Mouse (Mus musculus): ENCODE measurements around the gene Cacnb2. TPM values are rescaled to one million over a fixed set of nuclear protein-coding genes. Genes with fewer than 3 reads are reported as not detected.

Gene Cacnb2
- polyA plus RNA-seq, 3 experiments from 2014 or later: 0.36 to 0.41 TPM; not detected in 1

DNA sequence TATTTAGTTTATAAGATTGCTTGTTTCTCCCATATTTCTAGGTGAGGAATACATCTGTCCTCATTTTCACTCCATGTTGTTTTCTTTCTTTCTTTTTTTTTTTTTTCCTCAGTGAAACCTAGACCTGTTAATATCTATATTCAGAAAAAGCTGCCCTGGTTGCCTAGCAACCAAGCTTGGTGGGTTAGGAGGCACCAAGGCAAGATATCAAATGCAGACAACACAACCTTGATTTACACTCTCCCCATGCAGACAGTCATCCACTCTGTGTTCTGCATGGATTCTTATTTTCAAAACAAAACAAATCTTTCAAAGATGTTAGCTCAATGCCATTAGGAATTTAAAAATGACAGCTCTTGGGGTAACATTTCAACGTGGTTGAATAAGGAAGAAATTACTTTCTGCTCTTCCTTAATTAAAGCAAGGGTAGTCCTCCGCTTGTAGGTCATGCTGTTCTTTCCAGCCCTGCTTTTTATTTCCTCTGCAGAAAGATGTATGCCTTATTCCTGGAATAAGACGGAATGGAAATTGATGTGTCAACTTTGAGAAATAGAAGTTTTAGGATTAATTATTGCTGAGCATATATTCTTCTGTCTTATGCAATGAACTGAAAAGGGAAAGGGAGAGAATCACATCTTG lies 172.1 kb downstream of the Cacnb2 start:
- ATAC-seq: no peak

DNA sequence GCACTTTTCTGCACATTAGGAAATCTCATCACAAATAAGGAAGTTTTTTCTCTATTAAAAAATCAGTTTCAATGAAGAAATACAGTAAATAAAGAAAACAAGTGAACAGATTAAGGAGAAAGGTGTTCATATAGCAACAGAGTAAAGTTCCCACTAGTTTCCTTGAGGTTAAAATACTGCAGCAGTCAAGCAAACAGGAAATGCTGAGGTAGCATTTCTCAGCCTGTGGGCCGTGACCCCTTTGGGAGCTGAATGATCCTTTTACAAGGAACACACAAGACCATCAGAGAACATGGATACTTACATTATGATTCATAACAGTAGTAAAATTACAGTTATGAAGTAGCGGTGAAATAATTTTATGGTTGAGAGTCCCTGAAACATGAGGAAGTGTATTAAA lies 185.1 kb downstream of the Cacnb2 start:
- ATAC-seq: no peak

DNA sequence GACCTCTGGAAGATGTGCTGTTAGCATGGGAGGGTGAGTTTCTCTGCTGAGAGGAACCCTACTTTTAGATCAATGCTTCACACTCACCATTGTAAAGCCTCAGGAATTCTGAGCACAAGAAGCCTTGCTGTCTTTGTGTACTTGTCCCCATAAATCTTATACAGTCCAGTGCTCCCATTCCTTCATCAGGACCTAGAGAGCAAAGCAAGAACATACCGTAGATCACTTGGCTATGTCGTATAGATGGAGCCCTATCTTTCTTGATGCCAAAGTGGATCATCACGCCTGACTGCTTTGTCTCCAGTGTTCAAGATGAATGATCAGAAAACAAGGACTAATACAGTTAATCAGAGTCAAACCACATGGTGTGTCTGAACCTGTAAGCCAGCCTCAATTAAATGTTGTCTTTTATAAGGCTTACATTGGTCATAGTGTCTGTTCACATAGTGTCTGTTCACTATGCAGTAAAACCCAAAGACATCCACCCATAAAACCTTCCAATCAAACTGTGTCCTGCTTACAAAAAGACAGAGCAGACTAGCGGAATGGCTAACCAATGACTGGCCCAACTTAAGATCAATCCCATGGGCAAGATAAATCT lies 198.7 kb downstream of the Cacnb2 start:
- no peak for ATAC-seq

DNA sequence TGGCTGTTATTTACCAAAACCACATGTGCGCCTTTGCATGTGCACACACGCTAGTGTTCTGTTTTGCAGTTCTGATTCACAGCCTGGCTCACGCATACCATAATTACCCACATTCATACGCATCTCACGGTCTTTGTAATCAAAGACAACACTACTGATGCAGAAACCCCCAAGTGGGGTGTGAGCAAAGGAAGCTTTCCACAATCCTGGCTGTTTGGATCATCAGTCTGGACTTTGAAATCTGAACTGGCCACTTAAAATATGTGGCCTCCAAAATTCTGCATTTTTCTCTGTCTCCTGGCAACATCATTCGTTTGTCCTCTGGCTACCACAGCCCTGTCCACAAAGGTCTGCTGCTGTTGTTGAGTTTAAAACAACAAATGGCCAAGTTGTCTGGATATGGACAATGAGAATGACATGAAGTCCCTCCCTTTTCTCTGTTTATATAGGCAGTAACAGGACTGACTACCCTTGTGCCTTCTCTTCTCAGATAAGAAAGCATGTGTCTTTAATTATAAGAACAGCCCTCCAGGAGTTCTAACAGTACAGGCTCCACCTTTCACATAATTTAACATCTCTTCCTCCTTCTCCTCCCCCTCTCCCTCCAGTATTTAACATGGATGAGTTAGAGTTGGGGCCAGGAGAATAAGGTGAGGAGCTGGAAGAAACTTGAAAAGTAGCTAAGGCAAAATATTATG lies 204.9 kb downstream of the Cacnb2 start:
- no peak for ATAC-seq

DNA sequence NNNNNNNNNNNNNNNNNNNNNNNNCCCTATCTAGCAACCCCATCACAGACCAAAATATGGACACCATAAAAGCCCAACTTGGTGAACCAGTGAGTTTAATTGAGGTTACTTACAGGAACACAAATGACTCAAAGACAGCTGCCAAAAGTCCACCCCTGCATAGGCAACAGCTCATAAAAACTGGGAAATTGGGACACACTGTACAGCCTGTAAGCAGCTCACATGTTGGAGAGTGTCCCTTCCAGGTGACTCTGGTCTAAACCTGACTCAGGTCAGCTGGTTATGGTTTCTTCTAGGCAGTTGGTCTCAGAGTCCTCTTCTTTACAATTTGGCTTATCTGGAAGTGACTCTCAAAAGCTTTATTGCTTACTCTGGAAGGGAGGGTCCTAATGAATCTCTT lies 212.1 kb downstream of the Cacnb2 start:
- no peak for ATAC-seq

DNA sequence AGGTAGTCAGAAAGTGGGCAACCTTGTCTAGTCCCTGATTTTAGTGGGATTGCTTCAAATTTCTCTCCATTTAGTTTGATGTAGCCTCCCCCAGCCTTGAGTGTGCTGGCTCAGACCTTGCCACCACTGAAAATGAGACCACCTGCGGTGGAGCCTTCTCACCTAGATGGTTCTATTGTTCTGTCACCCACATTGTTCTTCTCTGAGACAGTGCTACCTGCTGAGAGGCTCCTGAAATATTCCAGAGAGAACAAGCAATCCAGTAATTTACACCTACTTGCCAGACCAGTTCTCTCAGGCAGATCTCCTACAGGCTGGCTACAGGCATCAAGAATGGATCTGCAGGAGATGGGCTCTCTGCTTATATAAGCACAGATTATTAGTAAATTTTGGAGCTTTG lies 215.8 kb downstream of the Cacnb2 start:
- no peak for ATAC-seq

DNA sequence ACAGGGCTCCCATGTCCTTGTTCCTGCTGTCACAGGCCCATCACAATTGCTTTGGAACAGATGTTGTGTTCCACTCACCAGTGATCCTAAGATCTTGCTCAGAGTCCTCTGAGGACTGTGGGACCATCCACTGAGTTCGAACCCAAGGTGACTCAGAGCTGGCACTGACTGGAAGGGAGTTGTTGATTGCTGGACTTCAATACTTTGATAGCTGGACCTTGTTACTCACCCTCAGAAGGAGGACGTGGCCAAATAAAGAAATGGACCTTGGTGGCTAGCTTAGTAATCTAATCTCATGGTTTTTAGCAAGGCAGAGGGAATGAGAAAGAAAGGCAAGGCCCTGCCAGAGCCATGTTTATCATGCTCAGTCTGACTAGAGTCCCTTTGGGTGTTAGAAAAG lies 218.1 kb downstream of the Cacnb2 start:
- no peak for ATAC-seq

DNA sequence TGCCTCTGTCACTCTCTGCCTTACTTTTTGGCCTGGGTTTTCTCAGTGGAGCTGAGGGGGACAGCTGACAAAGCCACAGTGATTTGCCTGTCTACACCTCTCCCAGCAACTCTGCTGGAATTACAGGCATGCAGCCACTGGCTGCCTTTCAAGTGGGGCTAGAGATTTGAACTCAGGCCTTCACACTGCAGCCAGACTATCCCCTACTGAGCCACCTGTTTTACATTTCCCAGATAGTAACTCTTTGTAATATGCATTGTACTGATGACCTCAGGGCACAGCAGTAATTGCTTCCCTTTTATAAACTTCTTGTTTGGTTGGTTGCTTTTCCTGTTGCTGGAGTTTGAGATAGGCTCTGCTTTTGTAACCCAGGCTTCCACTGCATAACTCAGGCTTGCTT lies 220.2 kb downstream of the Cacnb2 start:
- no peak for ATAC-seq

DNA sequence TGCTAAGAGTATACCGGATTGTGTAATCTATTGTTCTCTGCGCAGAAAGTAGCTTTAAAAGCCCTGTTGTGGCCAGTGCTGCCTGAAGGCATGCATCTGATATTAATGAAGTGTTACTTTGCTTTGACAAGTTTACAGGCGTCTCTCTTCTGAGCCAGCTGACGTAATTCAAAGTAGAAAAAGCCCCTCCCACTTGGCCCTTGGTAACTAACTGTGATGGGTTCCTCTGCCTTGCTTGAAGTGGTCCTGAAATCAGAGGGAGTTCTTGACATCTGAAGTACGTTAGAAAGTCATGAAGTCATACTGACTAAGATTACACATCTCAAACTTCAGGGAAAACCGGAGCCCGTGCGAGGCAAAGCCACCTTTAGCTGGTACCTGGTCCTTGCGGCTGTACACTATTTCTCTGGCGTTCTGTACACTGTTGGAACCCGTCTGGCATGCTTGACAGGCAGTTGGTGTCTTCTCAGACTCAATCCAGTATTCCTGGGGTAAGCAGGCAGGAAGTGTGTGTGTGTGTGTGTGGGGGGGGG lies 221.0 kb downstream of the Cacnb2 start:
- no peak for ATAC-seq

DNA sequence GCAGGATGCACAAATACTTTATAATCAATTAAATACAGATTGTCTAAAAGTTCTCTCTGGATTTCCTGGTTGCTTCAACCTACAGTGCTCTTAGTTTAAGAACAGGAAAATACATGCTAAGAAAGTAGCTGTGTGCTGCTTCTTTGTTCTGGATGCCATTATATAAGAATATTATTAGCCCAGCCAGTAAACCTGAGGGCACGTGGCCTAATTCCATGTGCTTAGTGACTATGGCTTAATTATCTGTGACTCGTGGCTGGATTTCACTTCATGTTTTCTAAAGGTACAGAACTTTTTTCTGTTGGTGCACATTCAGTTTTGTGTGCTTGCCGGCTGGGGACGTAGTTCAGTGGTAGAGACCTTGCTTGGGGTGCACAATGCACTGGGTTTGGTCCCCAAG lies 222.3 kb downstream of the Cacnb2 start:
- no peak for ATAC-seq

DNA sequence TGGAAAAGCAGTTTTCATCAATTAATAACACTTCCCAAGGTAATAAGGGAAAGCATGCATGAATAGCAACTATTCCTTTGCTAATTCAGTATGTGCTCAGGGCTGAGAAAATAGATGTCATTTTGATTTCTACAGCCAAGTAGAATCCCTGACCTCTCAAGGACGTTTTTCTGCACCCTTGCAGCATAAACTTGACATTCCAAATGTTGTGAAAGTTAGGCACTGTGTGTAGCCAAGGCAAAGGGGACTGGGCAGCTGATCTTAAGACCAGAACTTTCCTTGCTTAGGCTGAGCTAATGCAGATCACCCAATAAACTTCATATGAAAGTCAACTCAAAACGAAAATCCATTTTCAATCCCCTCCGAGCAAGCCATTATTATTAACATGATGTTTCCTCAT lies 226.6 kb downstream of the Cacnb2 start:
- no peak for ATAC-seq

DNA sequence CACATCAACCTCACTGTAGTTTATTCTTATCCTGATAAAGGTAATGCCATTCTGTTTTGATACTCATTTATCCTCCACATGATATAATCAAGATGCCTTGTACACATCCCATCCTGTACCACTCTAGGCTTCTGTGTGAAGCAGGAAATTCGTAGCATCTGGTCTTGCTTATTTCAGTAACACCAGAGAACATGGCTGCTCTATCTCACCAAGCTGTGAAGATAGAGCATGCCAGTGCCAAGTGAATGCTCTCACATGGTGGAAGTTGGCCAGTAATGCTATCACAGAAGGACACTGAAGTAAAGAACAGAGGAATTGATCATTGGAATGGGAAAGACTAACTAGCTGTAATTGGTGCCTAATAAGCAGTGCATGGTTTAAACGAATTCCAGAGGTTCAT lies 228.4 kb downstream of the Cacnb2 start:
- no peak for ATAC-seq

DNA sequence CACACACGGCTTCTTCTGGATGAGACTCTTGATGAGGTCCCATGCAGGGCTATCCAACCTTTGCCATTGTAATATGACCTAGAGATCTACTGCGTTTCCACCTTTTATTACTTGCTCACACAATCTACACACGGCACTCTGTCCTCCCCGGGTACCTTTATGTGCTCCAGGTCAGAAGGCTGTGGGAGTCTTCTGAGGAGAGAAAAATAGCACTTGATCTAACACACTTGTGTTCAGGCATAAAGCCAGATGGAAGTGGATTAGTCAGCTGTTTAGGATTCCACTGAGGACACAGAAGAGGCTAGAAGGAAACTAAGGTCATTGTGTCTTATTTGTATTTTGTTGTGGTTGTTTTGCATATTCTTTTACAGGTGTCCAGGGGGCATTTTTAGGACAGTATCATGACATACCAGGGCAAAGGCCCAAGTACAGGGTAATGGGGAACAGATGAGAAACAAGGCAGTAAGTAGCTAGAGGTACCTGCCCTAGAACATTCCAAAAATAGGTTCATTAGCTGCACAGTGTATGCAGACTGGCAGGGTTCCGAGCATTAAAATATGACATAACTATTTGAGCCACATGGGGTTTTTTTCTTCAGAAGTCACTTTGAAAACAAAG lies 231.9 kb downstream of the Cacnb2 start:
- no peak for ATAC-seq

DNA sequence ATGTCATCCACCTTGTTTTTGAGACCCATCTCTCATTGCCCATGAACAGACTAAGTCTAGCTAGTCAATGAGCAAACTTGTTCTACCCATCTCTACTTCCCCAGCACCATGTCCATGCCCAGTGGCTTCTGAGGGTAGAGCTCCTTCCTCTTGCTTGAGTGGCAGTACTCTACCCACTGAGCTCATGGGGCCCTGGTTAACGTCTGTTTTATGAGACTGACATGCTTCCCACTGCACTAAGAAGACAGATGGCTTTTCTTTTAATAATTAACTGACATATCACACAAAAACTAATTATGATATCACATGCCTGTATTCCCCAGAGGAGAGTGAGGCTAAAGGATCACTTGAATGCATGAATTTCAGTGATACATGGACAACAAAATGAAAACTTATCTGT lies 238.4 kb downstream of the Cacnb2 start:
- no peak for ATAC-seq

DNA sequence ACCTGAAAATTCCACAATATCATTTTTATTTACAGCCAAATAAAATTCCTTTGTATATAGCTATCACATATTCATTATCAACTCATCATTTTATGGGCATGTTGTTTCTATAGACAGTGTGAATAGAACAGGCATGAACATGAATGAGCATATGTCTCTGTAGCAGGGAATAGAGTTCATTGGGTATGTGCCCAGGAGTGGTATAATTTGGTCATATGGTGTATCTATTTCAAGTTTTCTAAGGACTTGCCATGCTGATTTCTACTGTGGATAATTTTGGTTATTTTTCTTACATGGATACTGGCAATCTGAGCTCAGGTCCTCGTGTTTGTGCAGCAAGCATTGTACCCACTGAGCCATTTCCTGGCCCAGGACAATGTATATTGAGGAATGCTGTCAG lies 243.8 kb downstream of the Cacnb2 start:
- no peak for ATAC-seq

DNA sequence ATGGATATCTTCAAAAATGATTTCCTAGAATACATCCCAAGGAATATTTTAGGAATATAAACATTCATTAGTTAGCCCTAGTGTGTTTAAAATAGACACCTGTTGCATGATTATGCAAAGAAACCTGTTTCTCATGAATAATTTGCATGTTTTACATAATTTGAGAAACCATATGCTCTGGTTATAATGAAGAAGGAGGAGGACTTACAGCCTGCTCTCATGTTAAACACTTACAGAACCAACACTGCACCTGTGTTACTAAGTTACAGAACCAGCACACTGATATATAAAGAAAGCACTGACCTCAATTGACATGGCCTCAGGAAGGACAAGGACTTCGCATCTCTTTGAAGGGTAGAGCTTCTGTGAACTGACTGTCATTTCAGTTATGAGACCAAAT lies 244.3 kb downstream of the Cacnb2 start:
- ATAC-seq: no peak

DNA sequence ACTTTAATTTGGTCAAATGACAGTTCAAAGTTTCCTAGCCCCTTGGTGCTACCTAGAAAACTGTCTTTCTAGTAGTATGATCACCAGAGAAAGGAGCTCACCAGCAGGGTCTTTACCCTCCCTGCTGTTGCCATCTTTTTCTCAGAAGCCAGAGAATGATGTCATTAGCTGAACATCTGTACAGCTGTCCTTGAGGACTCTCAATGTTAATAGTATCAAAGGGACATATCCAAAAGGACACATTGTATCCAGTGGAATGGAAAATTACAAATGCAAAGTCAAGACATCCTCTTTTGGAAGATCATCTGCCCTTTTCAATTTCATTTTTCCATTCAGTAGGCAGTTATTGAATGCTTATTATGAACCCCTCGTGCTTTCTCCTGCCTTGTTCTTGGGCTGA lies 247.9 kb downstream of the Cacnb2 start:
- ATAC-seq: no peak

DNA sequence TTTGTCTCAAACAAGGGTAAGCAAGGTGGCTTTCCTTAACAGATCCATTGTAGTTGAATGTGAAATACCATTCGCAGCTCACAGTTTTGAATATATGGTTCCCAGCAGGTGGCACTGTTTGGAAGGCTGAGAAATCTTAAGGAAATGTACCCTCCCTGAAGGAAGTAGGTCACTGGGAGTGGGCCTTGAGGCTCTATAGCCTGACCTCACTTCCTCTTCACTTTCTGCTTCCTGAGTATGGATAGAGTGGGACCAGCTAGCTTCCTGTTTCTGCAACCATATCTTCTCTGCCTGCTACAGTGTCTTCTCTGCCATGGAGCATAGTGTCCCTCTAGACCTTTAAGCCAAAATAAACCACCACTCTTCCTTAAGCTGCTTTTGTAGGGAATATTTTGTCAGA lies 248.5 kb downstream of the Cacnb2 start:
- ATAC-seq: no peak

DNA sequence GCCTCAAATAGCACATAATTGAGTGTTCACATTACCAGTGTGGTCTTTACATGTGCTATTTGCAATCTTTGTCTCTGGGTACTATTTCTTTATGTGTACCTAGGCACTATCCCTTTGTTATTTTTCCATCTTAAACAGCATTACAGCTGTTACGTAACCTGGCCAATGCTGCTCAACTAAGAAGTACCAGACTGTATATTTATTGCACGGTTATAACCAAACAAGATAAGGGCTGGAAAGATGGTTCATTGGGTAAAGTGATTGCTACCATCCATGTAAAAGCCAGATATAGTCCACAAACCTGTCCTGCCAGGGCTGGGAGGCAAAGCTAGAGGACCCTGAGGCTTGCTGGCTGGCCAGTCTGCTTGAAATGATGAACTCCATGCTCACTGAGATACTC lies 251.2 kb downstream of the Cacnb2 start:
- ATAC-seq: no peak

DNA sequence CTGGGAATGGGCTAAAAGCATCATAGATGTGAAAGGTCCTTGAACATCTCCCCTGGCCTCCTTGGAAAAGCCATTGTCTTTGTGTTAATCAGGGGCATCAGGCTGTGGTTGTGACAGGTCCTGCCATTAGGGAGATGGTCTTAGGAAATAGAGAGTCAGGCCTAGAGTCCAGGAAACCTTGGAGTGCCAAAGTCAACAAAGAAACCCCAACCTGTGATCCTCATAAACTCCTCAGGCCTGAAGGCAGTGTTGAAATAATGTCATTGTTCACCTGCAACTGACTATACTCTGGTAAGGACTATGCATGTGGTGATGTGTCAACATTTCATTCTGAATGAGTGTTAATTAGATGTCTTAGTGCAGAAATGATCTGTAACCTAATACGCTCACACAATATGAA lies 255.4 kb downstream of the Cacnb2 start:
- ATAC-seq: no peak

DNA sequence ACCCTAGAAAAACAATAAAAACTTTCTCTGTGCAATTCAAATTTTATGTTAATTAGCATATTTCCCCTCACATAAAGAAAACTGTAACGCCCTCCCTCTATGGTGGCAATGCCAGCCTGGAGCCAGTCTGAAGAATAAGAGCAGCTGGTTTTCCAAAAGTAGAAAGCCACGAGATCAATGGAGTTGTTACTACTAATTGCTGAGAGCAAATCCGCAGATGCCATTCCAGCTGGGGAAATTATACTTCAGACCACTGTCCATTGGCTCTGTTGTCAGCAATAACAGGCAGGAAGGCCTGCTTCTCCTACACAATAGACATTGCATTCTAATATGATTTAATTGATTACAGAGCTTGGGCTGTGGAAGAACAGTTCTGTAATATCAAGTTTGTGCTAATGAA lies 257.5 kb downstream of the Cacnb2 start:
- no peak for ATAC-seq

DNA sequence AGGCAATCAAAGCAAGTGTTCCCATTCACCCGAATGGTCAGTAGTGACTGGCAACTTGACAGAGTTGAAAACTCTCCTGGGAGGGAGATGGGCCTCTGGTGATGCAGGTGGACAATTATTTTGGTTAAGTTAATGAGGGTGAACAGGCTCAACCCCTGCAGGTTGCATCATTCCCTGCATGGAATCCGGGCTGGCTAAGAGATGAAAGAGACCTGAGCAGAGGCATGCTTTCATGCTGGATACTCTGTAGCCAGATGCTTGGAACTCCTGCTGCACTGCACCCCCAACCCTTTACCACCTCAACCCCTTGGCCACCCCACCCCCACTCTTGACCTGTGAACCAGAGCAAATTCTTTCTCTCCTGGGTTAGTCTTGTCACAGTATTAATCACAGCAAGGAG lies 258.7 kb downstream of the Cacnb2 start:
- ATAC-seq: no peak

DNA sequence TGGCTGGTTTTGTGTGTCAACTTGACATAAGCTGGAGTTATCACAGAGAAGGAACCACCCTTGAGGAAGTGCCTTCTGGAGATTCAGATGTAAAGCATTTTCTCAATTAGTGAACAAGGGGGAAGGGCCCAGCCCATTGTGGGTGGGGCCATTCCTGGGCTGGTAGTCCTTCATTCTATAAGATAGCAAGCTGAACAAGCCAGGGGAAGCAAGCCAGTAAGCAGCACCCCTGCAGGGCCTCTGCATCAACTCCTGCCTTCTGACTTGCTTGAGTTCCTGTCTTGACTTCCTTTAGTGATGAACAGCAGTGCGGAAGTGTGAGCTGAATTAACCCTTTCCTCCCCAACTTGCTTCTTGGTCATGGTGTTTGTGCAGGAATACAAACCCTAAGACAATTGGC lies 260.1 kb downstream of the Cacnb2 start:
- no peak for ATAC-seq

DNA sequence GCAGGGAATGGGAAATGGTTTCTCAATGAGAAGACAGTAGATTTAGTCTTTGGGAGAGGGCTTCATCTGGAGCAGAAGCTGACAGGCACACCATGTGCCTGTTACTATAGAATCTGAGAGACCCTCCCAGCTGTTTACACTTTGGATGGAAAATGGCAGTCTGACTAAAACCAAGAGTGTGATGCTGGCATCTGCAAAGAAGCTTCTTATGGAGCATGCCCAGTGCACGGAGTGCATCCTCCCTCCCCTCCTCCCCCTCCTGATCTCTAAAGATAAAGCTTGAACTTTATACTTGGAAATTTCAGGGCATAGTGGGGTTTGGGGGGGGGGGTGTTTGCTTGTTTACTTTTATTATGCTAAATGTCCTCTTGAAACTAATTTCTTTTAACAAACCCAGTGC lies 270.2 kb downstream of the Cacnb2 start:
- ATAC-seq: no peak

All from inflammation-experienced regulatory T-cells, adult 6 months (primary cell).